Mouse (Mus musculus): Measurements from ENCODE around the gene Gpr19. TPM values are rescaled to one million over a fixed set of nuclear protein-coding genes. Genes with fewer than 3 reads are reported as not detected.

The Gpr19 gene
- polyA plus RNA-seq, 1 experiment: 6.7 TPM

DNA sequence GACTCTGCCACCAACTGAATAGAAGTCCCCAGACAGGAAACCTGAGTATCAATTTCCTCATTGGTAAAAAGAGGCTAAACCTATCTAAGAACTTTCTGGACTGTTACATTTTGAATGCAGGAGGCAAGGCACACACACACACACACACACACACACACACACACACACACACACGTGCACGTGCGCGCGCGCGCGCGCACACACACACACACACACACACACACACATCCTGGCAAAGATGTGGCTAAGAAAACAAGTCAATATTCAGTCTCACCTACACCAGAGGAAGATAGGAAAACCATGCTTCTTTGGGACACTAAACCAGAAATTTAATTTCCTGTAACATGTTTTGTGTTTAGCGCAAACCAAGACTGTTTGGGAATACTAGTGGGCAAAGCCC lies 20.4 kb upstream of the Gpr19 start:
- 84% methylated on average over 10 of the region's 10 CpGs for WGBS
- Histone ChIP-seq H3K27ac (ENCODE audit: insufficient read depth, low read depth, low read length) (no peak overlapping the region), H3K36me3 (ENCODE audit: control insufficient read depth, insufficient read depth, low read length) (peaks cover 6% of the 10 kb centered on the region), H3K27me3 (ENCODE audit: control insufficient read depth, insufficient read depth, low read length) (no peaks in the 10 kb centered on the region), H3K4me3 (ENCODE audit: low read depth, low read length) (no peak overlapping the region), H3K4me1 (ENCODE audit: control insufficient read depth, insufficient read depth, insufficient read length, low read length) (peaks cover 9% of the 10 kb centered on the region)
- TF ChIP-seq POLR2A (IDR thresholded peaks at IDR 0.05; ENCODE audit: low read depth, low read length): no peak
- no peak for TF ChIP-seq CTCF (IDR thresholded peaks at IDR 0.05; ENCODE audit: extremely low read depth, insufficient read length, insufficient replicate concordance, low read depth, low read length)

DNA sequence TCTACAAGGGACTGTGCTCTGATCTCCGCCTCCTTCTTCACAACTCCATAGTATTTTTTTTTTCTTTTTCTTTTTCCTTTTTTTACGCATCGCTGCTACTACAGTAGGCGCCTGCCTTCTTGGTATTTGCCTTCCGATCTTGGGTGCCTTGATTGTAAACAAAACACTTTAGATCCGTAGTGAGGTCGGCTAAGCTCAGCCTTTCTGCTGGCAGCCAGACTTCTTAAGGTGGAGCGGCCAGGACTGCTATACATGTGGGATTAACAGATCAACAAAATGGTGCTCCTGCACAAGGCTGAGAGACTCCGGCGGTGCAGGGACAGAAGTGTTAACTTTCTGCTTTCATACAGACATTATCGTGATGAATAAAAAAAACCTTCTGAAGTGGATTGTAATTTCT lies 18.7 kb upstream of the Gpr19 start:
- peaks cover 2% of the 10 kb centered on the region; the same call in 1 of the 2 replicates for H3K36me3 ChIP-seq (ENCODE audit: control insufficient read depth, insufficient read depth, low read length)
- TF ChIP-seq POLR2A (IDR thresholded peaks at IDR 0.05; ENCODE audit: low read depth, low read length) (no peak), CTCF (IDR thresholded peaks at IDR 0.05; ENCODE audit: extremely low read depth, insufficient read length, insufficient replicate concordance, low read depth, low read length) (no peak)
- H3K4me3 ChIP-seq (ENCODE audit: low read depth, low read length): peak overlapping the region; percentile 58; the same call in 1 of the 2 replicates
- peak overlapping the region; percentile 64 for H3K27ac ChIP-seq (ENCODE audit: insufficient read depth, low read depth, low read length)
- no peaks in the 10 kb centered on the region for H3K27me3 ChIP-seq (ENCODE audit: control insufficient read depth, insufficient read depth, low read length)
- 2% methylated on average over 11 of the region's 11 CpGs for WGBS
- H3K4me1 ChIP-seq (ENCODE audit: control insufficient read depth, insufficient read depth, insufficient read length, low read length): peaks cover 9% of the 10 kb centered on the region

DNA sequence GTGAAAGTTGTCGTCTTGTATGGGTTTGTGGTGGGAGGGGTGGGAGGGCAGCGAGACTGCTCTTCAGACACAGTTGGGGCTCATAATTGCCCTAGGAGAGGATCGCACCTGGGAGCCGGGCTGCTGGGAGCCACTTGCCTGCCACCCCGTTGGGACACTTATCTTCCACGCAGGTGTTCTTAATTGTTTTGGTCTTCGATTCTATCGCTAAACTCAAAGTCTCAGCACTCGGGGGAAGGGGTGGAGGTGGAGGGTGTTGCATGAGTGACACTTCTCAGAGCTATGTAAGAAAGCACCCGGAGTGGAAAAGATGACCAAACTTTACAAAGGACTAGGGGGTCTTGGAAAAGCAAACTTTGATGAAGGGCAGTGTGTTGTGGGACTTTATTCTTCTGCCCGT lies 18.3 kb upstream of the Gpr19 start:
- peaks cover 9% of the 10 kb centered on the region for H3K4me1 ChIP-seq (ENCODE audit: control insufficient read depth, insufficient read depth, insufficient read length, low read length)
- H3K27me3 ChIP-seq (ENCODE audit: control insufficient read depth, insufficient read depth, low read length): no peaks in the 10 kb centered on the region
- TF ChIP-seq POLR2A (IDR thresholded peaks at IDR 0.05; ENCODE audit: low read depth, low read length) (no peak; the same call in 1 of the 2 replicates), CTCF (IDR thresholded peaks at IDR 0.05; ENCODE audit: extremely low read depth, insufficient read length, insufficient replicate concordance, low read depth, low read length) (no peak)
- no peaks in the 10 kb centered on the region for H3K36me3 ChIP-seq (ENCODE audit: control insufficient read depth, insufficient read depth, low read length)
- H3K4me3 ChIP-seq (ENCODE audit: low read depth, low read length): peak overlapping the region; percentile 58
- H3K27ac ChIP-seq (ENCODE audit: insufficient read depth, low read depth, low read length): peak overlapping the region; percentile 64
- WGBS: under 1% methylated on average over 11 of the region's 11 CpGs

DNA sequence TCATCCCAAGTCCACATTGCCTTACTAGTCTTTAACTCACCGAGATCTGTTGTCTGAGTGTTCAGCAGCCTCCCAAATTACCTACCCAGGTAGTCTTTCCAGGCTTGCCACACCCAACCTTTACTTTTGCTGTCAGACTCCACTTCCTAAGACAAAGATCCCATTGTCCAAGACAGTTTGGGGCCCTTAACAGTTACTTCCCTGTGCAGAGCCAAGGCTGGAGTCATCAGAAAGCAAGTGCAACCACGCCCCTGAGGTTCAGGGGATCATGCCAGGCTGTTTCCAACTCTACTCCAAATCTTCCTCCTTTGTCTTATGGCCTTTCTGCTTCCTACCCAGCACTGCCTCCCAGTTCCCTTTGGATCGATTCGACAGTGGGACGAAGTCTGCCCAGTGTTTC lies 16.1 kb upstream of the Gpr19 start:
- H3K4me1 ChIP-seq (ENCODE audit: control insufficient read depth, insufficient read depth, insufficient read length, low read length): peaks cover 9% of the 10 kb centered on the region
- WGBS: 32% methylated on average over 5 of the region's 5 CpGs
- no peak for TF ChIP-seq CTCF (IDR thresholded peaks at IDR 0.05; ENCODE audit: extremely low read depth, insufficient read length, insufficient replicate concordance, low read depth, low read length)
- no peak for TF ChIP-seq POLR2A (IDR thresholded peaks at IDR 0.05; ENCODE audit: low read depth, low read length)
- peak overlapping the region; percentile 46; the same call in 1 of the 2 replicates for H3K27ac ChIP-seq (ENCODE audit: insufficient read depth, low read depth, low read length)
- H3K4me3 ChIP-seq (ENCODE audit: low read depth, low read length): no peak overlapping the region
- H3K27me3 ChIP-seq (ENCODE audit: control insufficient read depth, insufficient read depth, low read length): no peaks in the 10 kb centered on the region
- no peaks in the 10 kb centered on the region for H3K36me3 ChIP-seq (ENCODE audit: control insufficient read depth, insufficient read depth, low read length)

DNA sequence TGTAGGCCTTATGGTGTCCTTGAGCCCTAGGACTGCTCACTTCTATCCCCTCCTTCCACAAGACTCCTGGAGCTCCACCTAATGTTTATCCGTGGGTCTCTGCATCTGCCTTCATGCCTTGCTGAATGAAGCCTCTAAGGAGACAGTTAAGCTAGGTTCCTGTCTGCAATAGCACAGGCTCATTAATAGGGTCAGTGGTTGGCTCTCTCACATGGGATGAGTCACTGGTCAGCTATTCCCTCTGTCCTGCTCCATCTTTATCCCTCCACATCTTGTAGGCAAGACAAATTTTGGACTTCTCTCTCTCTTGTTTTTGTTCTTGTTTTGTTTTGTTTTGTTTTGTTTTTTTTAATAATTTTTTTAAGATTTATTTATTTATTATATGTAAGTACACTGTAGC lies 7.4 kb upstream of the Gpr19 start:
- H3K27ac ChIP-seq (ENCODE audit: insufficient read depth, low read depth, low read length): no peak overlapping the region
- H3K36me3 ChIP-seq (ENCODE audit: control insufficient read depth, insufficient read depth, low read length): no peaks in the 10 kb centered on the region
- no peaks in the 10 kb centered on the region for H3K4me1 ChIP-seq (ENCODE audit: control insufficient read depth, insufficient read depth, insufficient read length, low read length)
- WGBS: 96% methylated on average over 1 of the region's 1 CpGs
- no peaks in the 10 kb centered on the region for H3K27me3 ChIP-seq (ENCODE audit: control insufficient read depth, insufficient read depth, low read length)
- no peak overlapping the region for H3K4me3 ChIP-seq (ENCODE audit: low read depth, low read length)
- no peak for TF ChIP-seq POLR2A (IDR thresholded peaks at IDR 0.05; ENCODE audit: low read depth, low read length)
- no peak for TF ChIP-seq CTCF (IDR thresholded peaks at IDR 0.05; ENCODE audit: extremely low read depth, insufficient read length, insufficient replicate concordance, low read depth, low read length)

DNA sequence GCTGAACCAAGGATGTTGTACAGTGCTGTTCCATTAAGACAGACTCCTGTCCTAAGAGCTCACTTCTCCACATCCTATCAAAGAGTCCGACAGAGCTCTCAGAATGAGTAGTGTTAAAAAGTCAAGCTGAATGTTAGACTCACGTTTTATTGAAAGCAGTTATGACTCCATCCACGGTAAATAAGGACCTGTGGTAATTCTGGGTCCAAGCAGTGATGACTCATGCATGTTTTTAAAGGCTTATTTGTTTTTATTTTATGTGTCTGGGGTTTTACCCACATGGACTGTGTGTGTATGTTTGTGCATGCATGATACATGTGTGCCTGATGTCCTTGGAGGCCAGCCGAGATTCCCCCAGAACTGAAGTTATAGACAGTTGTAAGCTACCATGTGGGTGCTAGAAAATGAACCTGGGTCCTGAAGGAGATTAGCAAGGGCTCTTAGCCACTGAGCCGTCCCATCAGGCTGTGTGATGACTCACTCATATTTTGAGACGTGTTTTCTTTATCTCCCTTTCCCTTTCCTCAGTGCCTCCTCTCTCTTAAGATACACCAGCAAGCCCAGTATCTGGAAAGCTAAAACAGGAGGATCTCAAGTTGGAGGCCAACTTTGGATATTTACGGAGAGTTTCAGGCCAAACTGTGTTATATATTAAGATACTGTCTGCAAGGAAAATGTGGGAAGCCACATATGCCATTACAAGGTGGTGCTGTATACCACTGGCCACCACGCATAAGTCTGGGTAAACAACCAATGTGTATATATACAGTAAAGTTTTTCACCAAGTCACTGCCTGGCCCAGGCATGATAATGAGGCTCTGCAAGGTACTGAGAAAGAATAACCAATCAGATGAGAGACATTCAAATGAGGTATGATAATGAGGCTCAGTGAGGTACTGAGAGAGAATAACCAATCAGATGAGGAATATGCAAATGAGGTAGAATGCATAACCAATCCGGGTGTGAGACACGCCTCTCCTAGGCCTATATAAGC lies 5.8 kb upstream of the Gpr19 start:
- no peaks in the 10 kb centered on the region for H3K36me3 ChIP-seq (ENCODE audit: control insufficient read depth, insufficient read depth, low read length)
- no peaks in the 10 kb centered on the region for H3K27me3 ChIP-seq (ENCODE audit: control insufficient read depth, insufficient read depth, low read length)
- no peak overlapping the region for H3K4me3 ChIP-seq (ENCODE audit: low read depth, low read length)
- TF ChIP-seq POLR2A (IDR thresholded peaks at IDR 0.05; ENCODE audit: low read depth, low read length): no peak
- no peak for TF ChIP-seq CTCF (IDR thresholded peaks at IDR 0.05; ENCODE audit: extremely low read depth, insufficient read length, insufficient replicate concordance, low read depth, low read length)
- H3K27ac ChIP-seq (ENCODE audit: insufficient read depth, low read depth, low read length): no peak overlapping the region
- peaks cover 3% of the 10 kb centered on the region; the same call in 1 of the 2 replicates for H3K4me1 ChIP-seq (ENCODE audit: control insufficient read depth, insufficient read depth, insufficient read length, low read length)
- 84% methylated on average over 10 of the region's 10 CpGs for WGBS

DNA sequence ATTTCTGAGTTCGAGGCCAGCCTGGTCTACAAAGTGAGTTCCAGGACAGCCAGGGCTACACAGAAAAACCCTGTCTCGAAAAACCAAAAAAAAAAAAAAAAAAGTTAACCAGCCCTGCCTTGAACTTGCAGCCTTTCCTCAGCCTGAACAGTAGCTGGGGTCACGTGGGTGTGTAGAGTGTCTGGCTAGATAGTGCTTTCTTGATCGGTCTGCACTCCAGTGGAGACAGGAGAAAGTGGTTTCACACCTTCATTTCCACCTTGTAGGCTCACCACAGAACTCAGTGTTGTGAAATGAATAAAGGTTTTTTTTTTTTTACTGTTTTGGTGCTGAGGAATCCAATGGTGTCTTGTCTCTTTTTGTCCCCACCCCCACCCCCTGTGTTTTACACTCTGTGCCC lies 5.0 kb upstream of the Gpr19 start:
- no peak overlapping the region for H3K4me3 ChIP-seq (ENCODE audit: low read depth, low read length)
- H3K27ac ChIP-seq (ENCODE audit: insufficient read depth, low read depth, low read length): no peak overlapping the region
- peaks cover 3% of the 10 kb centered on the region; the same call in 1 of the 2 replicates for H3K4me1 ChIP-seq (ENCODE audit: control insufficient read depth, insufficient read depth, insufficient read length, low read length)
- 82% methylated on average over 4 of the region's 4 CpGs for WGBS
- TF ChIP-seq POLR2A (IDR thresholded peaks at IDR 0.05; ENCODE audit: low read depth, low read length): no peak
- no peaks in the 10 kb centered on the region for H3K27me3 ChIP-seq (ENCODE audit: control insufficient read depth, insufficient read depth, low read length)
- H3K36me3 ChIP-seq (ENCODE audit: control insufficient read depth, insufficient read depth, low read length): no peaks in the 10 kb centered on the region

All from small intestine, adult 2 months (tissue).